Mouse (Mus musculus): ENCODE measurements around the gene Zfp777.

Gene Zfp777

DNA sequence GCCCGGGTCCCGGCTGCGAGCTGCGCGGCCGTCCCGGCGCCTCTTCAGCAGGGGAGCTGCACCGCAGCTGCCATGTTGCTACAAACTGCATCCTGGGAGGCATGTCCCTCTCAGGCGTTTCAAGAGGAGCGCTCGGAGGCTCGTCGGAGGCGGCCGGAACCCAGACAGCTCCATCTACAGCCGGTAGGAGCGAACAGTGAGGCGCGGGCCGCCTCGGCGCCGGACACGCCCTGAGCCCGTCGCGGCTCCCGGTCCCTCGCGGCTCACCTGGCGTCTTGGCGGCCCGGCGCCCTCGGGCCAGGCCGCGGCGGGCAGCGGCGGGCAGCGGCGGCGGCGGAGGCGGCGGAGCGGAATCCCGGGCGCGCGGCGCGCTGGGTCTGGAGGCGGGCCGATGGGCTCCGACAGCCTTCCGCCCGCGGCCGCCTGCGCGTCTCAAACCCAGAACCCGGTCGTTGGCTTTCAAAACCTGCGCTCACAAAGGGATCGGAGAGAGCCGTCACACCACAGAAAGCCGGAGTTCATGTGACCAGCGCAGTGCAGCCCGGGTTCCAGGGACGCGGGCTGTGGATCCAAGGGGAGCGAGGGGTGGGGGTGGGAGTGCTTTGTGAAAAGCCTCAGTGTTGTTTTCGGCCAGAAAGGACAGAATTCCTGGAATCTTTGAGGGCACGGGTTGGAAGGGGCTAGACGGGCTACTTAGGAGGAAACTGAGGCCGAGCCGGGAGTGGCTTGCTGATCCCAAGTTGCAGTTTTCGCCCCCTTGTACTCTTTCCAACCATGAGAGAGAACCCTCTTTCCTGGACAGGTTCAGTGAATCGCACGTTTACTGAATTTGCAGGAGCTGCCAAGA lies at the start of gene Zfp777:
Zfp777 (minus strand) TSS at position 486 of the 847 bp plus-strand sequence.
- peak; percentile 90 for DNase-seq (ENCODE audit: low read depth)

DNA sequence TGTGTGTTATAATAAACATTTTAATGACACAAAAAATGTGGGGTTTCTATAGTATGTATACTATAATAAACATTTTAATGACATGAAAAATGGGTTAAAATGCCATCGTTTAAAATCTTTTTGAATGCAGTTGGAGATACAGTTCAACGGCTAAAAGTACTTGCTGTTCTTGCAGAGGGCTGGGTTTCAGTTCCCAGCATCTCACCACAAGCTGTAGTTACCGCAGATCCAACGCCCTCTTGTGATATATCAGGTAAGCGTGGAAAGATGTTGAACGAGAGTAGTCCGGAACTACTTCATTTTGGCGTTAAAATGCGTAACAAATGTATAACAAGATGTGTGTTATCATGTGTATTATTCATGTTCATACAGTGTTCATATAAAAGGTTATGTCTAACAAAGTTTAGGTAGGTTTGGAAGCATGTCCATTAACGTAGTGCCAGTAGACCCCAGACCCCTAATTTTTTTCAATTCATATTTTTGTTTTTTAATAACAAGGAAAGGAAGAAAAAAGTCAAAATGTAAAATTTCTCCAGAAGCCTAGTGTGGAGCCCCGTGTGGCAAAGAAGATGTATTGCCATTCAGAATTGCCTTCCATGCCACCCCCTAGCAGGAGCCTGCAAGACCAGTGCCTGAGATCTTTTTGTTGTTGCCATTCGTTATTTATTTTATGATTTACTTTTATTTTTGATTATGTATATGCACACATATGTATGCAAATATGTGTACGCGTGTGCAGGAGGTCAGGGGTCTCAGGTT lies 38.4 kb upstream of the Zfp777 start:
- peak; percentile 49 for DNase-seq (ENCODE audit: low read depth)

DNA sequence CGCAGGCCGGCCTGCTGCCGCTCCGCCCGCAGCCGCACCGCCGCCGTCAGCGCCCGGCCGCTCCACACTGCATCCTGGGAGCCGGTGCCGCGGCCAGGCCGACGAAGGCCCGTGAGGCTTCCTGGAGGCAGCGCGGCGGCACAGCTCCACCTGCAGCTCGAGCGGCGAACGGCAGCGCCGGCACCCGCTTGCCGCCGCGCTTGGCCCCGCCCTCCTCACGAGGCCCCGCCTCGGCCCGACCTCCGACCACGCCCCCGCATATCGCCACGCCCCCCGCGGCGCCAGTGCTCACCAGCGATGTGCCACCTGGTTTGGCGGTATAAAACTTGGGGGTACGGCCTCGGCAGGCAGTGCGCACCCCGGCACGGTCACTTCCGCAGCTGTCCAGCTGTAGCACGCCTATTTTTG lies 37.8 kb upstream of the Zfp777 start, which contains the start of gene Zfp746:
Zfp746 (minus strand) TSS at position 123 of the 408 bp plus-strand sequence.
- DNase-seq (ENCODE audit: low read depth): peak; percentile 96

DNA sequence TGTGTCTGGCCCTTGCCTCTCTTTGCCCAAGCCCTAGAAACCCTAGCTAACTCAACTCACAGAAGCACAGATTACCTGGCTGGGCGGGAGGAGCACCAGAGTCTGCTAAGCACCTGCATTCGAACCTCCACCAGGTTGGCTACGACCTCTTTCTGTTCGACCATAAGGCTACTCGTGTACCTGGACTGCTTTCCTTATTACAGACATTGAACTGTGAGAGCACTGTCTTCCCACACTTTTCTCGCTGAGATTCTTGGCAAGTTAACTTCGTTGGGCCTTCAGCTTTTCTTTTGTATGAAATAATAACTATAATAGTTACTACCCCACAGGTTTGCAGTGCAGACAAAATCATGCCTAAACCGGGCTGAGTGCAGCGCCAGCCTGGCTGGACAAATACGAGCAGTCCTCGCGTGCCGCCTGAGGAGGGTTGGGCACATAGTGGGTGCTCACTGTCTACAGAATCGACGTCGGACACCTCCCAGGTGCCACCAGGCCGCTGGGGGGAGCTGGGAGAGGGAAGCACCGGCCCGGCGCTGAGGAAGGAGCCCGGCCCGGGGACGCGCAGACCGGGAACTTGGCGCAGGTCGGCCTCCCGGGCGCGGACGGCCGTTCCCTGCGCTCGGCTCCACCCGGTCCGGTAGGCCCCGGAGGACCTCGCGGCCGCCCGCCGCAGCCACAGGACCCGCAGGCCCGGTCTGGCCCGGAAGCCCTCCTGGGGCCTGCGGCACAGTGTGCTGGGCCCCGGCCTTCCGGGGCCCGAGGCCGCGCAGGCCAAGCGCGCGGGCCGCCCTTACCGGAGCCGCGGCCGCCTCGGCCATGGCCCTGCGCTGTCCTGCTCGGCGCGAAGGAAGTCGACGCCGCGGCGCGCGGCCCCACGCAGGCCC lies 37.1 kb upstream of the Zfp777 start:
- peak; percentile 78 for DNase-seq (ENCODE audit: low read depth)

DNA sequence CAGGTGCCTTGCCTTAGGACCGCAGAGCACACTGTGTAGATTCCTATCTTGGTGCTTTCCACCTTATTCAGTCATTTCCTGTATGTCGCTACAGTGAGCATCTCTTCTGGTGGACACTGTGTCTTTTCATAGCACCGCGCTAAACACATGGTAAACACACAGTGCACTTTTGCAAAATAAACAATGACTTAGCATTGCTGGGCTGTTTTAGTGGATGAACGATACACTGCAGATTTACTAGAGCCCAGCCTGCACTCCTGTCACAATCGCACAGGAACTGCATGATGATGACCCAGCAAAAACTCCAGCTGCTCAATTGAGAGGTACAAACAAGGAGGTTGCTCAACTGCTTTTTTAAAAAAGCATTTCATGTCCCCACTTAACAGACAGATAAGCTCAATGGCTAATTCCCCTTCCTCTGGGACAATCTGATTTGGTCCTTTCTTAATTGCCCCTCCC lies 35.1 kb upstream of the Zfp777 start:
- DNase-seq (ENCODE audit: low read depth): peak; percentile 39

DNA sequence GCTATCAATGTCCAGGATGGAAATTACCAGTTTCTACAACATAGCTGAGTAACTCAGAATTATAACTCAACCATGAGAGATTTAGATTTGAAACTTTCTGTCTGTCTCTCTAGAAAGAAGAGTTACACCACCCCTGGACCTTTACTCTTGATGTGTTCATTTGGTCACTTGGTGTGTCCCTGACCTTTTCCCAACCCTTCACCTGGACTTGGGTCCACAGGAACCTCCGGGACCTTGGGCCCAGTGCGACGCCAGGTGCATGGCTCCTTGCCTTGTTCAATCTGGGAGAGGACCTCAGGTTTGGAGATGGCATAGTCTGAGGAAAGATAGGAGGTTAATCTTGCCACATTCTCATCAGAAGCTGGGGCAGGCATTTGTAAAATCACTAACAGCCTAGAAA lies 33.2 kb upstream of the Zfp777 start:
- no peak for DNase-seq (ENCODE audit: low read depth)

DNA sequence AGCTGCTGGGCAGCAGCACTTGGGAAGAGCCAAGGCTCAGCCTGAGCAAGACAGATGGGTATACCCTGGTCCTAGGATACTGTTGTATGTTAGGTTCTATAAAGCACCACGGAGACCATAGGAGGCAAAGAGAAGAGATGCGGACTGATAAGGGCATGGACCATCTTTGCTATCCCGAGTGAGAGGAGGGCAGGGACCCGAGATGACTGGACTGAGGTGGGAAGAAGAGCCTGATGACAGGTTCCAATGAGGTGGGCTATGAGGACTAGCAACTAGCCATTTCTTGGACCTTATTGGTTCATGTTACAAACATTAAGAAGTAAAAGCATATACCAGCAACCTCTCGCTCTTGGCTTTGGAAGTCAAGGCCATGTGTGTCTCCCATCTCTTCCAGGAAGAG lies 32.3 kb upstream of the Zfp777 start:
- no peak for DNase-seq (ENCODE audit: low read depth)

DNA sequence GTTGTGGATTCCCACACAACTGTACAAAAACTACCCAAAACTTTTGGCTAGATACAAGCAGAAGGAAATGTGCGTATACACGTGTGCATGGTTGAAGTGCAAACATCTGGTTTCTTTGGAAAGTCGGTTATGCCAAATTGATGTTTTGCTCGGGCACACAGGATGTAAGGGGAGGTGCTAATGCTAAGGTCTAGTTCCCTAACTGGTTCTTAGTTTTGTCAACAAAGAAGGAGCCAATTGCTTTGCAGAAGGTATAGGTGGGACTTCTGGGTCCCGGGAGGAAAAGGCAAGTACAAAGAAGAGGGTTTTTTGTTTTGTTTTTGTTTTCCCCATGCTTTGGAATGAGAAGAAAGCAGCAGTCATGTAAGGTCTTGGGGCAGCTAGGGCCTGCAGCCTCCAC lies 24.6 kb upstream of the Zfp777 start:
- no peak for DNase-seq (ENCODE audit: low read depth)

DNA sequence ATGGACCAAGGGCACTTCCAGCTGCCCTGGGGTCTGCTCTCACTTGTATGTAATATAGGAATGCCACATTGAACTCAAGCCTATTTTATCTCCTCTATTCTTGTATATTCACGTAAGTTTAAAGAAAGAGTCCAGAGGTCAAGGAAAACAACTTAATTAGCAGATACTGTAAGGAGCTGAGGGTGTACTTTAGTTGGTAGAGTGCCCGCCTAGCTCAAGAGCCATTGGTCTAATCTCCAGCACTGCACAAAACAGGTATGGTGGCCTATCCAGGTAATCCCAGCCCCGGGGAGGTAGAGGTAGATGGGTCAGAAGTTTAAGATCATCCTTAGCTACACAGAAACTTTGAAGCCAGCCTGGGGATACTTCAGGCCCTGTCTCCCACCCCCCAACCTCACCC lies 18.8 kb upstream of the Zfp777 start:
- DNase-seq (ENCODE audit: low read depth): no peak

DNA sequence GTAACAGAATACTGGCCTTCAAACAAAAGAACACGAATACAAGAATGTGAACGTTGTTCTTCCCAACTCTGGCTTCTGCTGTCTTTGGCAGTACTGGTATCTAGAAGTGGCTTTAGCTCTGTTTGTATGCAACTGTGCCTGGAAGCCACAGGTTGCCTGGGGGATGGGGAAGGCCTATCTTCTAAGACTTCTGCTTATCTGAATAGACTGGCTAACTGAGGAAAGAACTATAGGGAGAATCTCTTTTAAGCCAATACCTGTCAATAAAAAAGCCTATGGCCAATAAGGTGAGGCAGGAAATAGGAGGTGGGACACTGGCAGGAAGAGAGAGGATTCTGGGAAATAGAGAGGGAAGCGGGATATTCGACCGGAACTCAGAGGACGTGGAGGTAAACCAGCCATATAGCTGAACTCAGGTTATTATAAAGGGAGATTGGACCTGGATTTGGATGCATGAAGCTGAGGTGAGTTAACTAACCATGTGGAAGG lies 16.9 kb upstream of the Zfp777 start:
- DNase-seq (ENCODE audit: low read depth): no peak

DNA sequence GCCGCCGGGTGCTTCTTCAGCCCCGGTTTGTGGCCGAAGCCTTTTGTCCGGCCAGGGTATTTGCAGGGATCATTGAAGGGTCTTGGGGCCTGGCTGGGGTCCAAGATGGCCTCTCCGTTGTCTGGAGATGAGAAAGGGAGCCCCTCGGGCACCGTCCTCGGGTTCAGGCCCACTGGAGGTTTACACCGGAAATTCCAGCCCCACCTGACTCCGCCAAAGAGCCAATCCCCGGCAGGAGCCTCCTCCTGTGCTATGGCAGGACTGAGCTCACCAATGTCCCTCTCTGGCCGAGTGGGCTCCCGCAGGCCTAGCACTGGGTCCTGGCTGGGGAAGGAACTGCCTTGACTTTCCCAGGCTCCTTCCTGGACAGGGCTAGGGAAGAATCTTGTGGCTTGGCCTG lies 15.7 kb upstream of the Zfp777 start:
- no peak for DNase-seq (ENCODE audit: low read depth)

DNA sequence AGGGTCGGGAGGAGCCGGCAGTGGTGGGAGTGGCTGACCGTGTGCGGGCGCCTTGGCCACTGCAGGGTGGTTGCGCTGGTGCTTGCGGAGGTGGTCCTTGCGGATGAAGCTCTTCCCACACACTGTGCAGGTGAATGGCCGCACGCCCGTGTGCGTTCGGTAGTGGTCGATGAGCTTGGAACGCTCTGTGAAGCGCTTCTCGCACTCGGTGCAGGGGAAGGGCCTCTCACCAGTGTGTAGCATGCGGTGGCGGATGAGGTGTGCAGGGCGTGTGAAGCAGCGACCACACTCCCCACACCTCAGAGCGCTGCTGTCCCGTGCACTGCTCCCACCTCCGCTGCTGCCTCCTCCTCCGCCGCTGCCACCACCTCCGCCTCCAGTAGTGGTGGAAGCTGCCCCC lies 15.2 kb upstream of the Zfp777 start:
- no peak for DNase-seq (ENCODE audit: low read depth)

DNA sequence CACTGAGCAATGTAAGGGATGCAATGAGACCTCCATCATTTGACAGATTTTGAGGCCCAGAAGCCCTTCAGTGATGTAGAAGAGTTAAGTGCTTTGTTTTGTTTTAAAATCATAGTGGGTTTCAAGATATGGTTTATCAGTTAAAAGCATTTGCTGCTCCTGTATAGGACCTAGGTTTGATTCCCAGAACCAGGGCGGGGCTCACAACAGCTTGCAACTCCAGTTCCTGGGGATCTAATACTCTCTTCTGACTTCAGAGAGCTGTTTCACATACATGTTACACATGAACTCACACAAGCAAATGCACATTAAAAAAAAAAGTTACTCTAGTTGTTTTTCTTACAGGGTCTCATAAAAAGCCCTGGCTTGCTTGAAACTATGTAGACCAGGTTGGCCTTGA lies 12.2 kb upstream of the Zfp777 start:
- no peak for DNase-seq (ENCODE audit: low read depth)

DNA sequence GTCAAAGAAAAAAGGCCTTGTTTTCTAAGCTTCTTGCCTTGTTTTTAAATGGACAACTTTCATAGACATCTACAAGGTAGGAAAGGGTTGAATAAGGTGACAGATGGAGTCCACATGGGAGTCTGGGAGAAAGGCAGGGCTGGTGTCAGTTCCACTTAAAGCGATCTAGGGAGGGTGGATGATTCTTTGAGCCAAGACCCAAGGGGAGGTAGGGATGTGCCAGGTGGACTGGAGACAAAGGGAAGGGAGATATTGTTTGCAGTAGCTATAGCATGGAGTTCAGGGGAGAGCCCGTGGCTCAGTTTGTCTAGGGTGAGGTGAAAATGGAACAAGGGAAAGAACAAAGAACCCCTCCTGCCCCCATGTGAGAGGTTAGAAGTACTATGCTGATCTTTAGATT lies 11.7 kb upstream of the Zfp777 start:
- DNase-seq (ENCODE audit: low read depth): no peak

DNA sequence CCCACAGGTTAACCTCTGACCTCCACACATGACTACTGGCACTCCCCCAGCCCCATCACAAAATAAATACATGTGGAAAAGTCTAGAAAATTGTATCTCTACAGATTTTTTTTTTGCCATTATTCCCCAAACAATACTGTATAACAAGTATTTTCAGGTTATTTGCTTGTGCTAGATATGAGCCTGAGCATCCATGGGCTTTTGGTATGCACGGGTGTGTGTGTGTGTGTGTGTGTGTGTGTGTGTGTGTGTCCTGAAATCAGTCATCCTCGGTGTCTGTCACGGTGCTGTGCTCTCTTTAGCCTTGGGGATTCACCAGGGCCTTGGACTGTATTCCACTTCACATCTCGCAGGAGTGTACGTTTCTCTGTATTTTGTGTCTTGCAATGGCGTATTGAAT lies 3.4 kb upstream of the Zfp777 start:
- DNase-seq (ENCODE audit: low read depth): no peak

DNA sequence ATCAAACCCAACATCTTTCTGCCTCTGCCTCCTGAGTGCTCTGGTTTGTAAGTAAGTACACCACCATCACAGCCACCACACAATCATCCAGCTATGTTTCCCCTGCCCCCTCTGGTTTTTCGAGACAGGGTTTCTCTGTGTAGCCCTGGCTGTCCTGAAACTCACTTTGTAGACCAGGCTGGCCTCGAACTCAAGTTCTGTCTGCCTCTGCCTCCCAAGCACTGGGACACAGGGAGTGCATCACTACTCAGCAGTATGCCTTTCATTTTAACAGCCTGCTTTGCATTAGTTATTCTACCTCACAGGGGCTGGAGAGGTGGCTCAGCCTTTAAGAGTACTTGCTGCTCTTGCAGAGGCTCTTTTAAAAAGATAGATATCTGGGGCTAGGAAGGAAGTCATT lies 3.0 kb upstream of the Zfp777 start:
- no peak for DNase-seq (ENCODE audit: low read depth)

DNA sequence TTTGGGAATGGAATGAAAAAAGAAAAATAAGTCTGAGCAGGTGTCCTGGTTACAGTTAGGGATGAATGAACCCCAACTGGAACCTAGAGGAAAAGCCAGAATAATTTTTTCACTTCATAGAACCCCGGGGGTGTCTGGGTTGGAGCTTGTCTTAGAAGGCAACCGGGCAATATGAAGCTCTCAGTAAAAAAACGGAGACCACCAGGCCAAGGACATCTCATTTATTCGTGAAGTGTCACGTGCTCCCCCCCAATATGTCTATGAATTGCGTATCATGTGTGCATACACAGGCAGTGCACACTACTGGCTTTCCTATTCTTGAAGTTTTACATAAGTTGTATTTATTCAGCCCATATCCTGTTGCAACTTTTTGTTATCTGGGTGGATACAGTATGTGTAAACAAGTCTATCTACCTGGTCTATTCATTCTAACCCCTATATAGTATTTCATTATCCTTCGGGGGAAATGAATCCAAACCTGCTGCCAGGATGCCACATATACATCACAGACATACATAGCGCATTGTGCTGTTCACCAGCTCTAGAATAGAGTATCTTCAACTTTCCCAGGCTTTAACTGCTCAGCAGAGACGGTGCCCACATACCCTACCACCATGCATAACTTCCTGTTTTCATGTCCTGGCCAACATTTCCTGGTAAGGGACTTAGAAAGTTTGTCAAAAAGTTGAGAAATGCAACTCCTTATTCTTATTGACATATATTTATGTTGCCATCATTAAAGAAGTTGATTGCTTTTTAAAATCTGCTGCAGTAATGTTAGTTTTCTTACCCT lies 758 bp upstream of the Zfp777 start:
- peak; percentile 34 for DNase-seq (ENCODE audit: low read depth)

DNA sequence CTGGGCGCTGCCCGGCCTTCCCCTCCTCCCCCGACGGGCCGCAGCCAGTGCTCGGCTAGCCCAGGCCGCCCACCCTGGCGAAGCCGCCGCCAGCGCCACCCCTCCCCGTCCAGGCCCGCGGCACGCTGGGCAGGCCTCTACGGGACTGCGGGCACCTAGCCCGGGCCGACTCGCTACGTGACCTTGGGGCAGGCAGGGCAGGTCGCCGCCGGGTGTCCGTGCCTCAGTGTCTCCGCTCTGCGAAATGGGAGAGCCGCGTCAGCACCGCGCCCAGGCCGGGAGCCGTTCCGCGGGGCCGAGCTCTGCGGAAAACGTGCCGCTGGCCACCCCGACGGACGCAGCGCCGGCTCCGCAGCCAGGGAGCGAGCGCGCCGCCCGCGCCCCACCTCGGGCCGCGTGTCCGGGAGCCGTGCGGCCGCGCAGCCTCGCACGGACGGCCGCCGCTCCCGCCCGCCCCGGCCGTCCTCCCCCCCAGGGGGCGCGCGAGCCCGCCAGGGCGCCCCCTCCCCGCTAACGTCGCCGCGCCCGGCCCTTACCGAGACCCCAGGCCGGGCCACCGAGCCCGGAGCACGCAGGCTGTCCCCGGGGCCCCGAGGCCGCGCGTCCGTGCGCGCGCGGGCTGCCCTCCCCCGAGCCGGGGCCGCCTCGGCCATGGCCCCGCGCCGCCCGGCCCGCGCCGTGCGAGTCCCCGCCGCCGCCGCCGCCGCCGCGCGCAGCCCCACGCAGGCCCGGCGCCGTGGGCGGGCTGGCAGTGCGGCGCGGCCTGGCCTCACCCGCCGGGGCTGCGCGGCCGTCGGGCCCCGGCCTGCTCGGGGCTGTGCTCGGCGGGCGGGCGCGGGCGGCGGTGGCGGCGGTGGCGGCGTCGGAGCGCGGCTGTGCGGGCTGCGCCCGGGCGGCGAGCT lies 1.0 kb downstream of the Zfp777 start:
- peak; percentile 41 for DNase-seq (ENCODE audit: low read depth)

DNA sequence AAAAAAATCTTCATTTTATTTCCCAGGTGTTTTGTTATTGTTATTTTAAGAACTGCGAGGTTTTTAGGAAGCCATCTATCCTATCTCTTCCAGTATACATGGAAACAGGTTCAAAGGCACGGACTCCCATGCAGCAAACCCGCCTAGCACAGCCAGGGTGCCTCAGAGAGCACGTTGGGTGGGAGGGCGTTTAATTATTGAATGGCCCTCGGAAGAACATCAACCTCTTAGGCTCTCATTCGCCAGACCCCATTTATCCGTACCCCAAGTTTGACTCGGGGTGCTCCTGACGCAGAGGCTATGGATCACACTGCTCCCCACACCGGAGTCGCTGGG lies 1.6 kb downstream of the Zfp777 start:
- DNase-seq (ENCODE audit: low read depth): no peak

DNA sequence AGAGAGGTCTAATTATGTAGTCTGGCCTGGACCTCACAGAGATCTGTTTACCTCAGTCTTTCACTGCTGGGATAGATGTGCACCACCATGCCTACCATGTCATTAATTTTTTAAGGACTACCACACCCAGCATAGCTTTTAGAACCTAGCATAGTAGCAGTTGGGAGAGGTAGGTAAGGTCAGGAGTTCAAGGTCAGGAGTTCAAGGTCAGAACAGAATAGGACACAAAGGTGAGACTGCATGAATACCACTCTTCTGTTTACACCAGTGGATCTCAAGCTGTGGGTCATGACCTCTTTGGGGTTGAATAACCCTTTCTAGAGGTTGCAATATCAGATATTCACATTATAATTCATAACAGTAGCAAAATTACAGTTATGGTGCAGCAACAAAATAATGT lies 16.1 kb downstream of the Zfp777 start:
- no peak for DNase-seq (ENCODE audit: low read depth)

Measured in naive thymus-derived CD4-positive, alpha-beta T cell, adult 2 months (primary cell).